Mouse (Mus musculus): Measurements from ENCODE around the gene Olfr733.

Olfr733 gene

GRCm38 (mm10) chr14:50301422-50301821 lies at the start of gene Olfr733:
TSS of gene Olfr733 (minus strand) at chr14:50301522.
- no peak for DNase-seq

- DNase-seq = no peak
These were observed 47.5 kb upstream of the Olfr733 start, which contains the start of gene Olfr735 for GRCm38 (mm10) chr14:50348796-50349195. TSS of gene Olfr735 (minus strand) at chr14:50348872.

- no peak for DNase-seq
These were observed 25.3 kb upstream of the Olfr733 start, which contains the start of gene Olfr734 for GRCm38 (mm10) chr14:50326661-50327060. TSS of gene Olfr734 (minus strand) at chr14:50326761.

- DNase-seq = no peak
These were observed 17.2 kb downstream of the Olfr733 start, which contains the start of gene Olfr732 for GRCm38 (mm10) chr14:50284106-50284505. TSS of gene Olfr732 (minus strand) at chr14:50284206.

All from lung, postnatal 10 days (tissue).